Mouse (Mus musculus) spleen, postnatal 10 days (tissue): ENCODE data around the gene Snrpa.

ENCODE experiments used
- DNase-seq, 2 experiments: peaks; one replicate each; pipeline ENCODE4 v3.0.0; 2021 to 2022; ENCODE audit warnings: low spot score in 2 of 2

Snrpa gene

DNA sequence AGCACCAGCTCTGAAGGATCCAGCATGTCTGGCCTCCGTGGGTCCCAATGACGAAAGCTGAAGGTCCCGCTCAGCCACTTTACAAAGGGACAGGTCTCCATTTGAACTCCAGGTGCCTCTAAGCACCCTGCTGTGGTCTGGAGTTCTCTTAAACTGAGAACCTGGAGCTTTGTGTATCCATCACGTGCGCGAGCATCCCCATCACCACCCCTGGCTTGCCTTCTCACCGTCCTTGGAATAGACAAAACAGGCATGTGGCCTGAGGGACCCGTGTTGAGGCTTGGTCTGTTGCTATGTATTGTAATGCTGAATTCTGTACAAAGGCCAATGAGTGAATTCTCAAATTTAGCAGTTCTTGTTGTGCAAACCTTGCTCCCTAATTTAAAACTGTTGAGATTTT is 2.7 kb upstream of the Snrpa start:
- DNase-seq = no peak

DNA sequence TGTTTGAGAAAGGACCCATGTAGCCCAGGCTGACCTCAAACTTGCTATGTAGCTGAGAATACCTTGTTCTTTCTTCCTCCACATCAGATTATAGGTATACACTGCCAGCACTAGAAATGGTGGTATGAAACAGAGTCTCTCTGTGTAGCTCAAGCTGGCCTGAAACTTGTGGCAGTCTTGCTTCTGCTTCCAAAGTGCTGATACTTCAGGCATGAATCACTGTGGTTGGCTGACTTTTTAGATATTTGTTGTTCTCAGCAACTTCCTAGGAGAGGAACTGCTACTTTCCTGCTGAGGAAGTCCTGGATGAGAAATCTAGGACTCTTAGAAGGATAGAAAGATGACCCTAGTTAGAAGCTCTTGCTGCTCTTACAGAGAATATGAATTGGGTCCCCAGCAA is 2.3 kb upstream of the Snrpa start:
- DNase-seq = no peak

DNA sequence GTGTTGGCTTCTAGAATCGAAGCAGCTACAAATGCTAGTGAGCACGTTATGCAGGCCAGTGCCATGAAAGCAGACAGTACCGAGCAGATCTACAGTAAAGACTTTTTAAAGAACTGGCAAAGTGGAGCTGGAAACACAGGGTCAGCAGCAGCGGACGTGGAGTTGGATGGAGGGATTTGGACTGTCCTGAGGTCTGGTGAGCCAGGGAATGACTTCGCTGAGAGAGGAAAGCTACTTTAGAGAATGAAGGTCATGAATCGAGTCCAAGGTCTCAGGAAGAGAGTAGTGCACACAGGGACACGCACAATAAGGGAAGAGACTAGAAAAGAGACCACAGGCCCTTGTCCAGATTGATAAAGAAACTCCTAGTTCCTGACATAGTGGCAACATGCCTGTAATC is 1.6 kb upstream of the Snrpa start:
- DNase-seq = no peak

DNA sequence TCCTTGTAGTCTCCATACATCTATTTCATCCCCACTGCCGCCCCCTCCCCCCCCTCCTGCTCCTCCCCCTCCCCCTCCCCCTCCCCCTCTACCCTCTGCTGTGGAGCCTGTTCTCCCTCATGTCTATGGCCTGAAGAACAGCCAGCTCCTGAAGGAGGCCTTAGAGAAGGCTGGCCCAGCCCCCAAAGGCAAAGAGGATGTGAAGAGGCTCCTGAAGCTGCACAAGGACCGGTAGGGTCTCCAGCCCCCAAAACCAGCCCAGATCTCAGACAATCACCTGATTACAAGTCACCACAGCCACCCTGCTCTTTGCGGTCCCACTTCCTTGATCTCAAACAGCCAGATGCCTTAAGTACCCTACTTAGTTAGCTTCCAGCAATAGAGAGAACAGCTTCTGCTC is 1.1 kb upstream of the Snrpa start:
- DNase-seq = no peak

DNA sequence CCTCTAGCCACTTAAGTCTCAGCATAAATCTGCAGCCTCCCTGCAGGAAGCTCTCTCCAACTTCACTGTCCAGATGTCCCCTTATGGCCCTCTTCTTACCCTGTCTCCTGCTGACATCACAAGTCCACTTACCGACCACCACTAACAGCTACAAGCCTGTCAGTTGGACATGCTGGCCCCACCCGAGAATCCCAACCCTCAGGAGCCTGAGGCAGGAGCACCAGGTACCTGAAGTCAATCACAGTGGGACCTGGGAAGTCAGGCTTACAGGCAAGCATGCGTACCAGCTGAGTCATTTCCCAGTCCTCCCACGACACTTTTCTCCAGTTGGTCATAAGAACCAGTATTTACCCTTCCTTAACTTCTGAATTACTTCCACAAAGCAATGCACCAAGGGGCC is 2.3 kb downstream of the Snrpa start:
- no peak for DNase-seq

DNA sequence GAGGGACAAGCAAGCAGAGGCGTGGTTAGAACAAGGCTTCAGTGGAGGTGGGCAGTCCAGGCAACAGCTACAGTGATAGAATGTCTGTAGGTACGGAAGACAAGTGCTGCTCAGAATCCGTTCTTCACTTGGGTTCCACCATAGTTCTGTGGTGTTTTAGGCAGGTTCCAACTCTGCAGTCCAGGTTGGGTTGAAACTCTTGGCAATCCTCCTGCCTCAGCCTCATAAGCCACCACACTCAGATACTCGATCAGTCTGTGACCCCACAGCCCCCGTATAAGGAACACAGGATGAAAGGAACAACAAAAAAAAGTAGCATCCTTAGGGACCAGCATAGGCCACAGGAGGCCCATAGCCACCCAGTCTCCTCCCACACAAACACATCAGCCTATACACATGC is 3.6 kb downstream of the Snrpa start:
- no peak for DNase-seq

DNA sequence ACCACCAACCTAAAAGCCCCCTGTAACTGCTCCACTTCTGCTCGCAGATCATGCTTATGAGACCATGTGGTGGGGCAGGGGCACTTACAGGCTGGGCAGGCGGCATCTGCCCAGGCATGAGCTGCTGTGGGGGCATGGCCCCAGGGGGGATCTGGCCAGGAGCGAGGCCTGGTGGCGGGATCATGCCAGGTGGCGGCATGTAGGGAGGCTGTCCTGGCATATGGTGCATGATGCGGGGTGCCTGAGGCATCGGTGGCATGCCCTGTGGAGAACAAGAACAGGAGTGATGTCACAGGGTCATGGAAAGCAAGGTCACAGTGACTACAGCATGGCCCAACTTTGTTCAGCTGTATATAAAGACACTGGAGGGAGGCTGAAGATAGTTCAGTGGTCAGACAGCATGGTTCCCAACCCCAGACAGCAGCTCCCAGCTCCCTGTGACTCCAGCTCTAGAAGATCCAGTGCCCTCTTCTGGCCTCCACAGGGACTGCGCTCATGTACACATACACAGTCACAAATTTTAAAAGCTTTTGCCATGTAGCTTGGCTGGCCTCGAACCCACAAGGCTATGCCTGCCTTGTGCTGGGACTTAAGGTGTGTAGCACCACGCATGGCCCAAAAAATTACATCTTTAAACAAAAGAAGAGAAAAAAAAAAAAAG is 6.7 kb downstream of the Snrpa start:
- peak in 1 of 2 experiments; percentile 37 for DNase-seq

DNA sequence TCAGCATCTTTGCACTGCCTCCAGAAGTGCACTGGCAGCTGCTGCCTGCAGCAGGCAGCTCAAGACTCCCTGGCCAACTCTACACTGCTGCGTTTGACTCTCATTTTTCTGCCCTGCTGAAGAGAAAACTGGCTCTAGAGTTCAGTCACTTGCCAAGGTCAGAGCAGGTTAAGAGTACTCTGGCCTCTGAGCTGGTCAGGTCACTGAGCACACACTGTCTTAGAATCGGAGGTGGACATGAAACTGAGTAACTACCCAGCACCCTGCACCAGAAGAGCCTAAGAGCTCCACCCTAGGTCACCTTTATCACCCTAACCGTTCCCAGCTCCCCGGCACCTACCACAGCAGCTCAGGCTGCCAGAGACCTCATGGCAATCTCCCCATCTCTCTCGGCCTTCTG is 10.1 kb downstream of the Snrpa start:
- DNase-seq = no peak

DNA sequence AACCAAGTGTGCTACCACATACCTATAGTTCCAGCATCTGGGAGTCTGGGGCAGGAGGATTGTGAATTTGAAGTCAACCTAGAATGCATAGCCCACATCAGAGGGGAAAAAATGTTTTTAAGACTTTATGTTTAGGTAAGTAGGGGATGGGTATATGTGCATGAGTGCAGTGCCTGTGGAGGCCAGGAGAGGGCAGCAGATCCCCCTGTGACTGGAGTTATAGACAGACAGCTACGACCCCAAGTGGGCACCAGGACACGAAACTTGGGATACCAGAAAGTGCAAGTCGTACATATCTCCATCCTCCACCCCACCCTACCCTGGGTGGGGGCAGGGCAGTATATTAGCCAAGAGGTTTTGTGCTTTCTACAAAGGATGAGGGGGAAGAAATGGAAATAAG is 11.1 kb downstream of the Snrpa start:
- DNase-seq = peak in 1 of 2 experiments; percentile 66

DNA sequence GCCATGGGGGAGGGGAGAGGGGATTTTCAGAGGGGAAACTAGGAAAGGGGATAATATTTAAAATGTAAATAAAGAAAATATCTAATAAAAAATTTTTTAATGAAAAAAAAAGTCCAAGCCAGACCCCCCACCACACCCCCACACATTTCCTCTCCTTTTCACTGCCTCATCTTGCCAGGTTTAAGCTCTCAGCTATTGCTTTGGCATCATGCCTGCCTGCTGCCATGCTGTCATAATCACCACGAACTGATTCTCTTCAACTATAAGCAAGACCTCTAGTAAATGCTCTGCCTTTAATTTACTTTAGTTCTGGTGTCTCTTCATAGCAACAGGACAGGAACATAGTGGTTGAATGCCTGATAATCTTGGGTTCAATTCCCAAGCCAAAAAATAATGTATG is 13.6 kb downstream of the Snrpa start:
- DNase-seq = no peak

DNA sequence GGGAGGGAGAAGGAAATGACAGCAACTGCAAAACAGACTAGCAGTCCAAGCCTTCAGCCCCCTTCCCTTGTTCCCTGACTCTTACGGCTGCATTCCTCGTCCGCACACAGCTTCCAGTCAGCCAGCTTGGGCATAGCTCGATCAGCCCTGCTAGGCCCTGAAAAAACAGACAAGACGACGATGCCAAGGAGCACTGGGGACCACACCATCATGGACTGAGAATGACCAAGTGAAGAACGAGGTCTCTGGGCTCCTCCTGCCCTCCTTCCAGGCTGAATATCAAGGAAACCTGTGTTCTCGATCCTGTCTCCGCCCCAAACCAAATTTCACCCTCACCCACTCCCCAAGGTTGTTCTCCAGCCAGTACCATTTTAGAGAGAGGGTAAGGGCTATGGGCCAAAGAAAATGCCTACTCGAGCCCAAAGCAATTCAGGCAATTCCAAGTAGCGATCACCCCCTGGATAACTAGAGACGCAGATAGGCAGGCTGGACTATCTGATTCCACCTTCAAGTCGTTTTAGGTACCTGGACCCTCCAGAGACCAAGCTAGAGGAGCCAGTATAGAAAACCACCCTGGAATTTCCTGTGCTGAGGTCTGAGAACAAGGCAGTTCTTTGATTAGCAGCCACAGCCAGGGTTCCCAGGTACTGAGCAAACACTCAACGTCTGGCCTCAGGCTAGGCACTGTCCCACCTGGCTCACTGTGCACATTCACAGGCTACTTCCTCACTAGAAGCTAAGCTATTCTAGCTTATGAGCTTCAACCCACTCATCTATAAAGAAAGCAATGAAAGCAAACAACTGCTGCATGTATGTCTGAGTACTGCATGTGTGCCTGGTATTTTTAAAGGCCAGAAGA is 15.0 kb downstream of the Snrpa start, which contains the start of the genes Gm21983 and Mia:
TSS of gene Gm21983 (minus strand) at position 250 of the 859 bp plus-strand sequence.
TSS of gene Mia (minus strand) at position 321 of the 859 bp plus-strand sequence.
- DNase-seq = no peak

DNA sequence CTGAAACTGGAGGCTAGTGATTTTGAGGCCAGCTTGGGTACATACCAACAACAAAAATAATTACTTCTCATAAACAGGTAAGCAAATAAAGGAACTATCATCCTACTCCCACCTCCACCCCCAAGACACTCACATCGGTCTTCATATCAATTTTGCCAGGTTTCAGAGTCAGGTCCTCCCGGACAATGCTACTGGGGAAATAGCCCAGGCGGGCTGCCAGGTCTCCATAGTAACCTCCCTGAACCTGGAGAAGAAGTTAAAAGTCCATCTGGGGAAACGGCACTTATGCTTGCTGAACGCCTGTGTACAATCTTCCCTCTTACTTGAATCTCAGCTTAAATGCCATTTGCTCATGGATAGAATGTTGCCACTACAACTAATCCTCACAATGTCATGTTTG is 16.0 kb downstream of the Snrpa start:
- DNase-seq = no peak

DNA sequence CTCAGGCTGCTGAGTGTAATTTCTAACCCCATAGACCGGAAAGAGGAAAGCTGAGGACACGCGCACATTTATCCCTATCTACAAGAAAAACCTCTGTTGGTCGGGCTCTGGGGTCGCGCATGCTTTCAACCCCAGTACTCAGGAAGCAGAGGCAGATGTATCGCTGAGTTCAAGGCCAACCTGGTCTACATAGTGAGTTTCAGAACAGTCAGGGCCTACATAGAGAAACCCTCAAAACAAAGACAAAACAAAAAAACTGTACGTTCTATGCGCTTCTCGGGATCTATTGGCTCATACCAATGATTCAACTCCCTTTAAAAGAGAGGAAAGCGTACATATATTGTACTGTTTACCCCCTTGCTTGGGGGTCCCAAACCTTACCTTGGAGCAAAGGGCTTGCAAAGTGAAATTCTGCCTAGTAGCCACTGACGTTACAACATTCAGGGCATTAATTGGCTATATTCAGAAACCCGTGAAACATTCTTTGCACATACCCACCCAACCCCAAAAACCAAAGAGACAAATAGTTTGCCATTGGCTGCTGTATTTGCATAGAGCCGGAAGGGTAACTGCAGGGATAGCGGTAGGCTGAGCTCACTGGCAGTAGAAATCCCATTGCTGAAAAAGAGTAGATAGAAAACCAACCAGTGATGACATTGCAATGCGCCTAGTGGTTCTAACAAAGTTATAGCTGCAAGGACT is 16.7 kb downstream of the Snrpa start:
- DNase-seq = no peak

DNA sequence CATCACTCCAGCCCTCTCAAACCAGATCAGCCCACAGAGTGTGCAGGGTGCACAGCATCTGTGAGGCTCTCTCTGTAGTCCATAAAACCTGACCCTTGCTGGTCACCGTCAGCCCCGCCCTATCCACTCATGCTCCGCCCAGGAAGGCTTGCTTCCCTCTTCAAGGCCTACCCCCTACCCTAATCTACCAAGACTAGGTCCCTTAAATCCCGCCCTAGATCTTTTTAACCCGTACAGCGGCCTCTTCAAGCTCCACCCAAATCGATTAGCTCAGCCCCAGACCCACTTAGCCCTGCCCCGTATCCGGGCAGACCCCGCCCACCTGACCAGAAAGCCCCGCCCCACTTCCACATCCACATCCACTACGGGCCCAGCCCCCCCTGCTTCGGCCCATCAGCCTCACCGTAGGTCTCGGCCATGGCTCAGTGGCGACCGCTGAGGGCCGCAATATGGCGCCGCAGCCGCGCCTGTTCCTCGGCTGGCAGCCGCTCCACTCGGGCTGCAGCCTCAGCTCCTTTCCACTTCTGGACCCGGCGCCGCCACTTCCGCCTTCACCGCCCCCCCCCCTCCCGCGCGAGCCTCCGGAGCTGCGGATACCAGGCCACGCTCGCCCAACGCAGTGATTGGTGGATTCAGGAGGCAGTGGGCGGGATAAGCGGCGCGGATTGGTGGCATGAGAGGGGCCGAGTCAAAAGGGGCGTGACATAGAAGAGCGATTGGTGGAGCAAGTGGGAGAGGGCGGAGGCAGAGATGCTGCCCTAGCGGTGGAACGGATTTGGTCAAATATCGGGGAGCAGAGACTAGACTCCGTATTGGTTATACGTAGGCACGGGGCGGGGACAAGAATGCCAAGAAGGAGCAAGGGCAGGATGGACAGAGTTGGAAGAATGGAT is 17.5 kb downstream of the Snrpa start, which contains the start of gene Rab4b:
TSS of gene Rab4b (minus strand) at position 573 of the 893 bp plus-strand sequence.
- peak; percentile 98 to 99 for DNase-seq

DNA sequence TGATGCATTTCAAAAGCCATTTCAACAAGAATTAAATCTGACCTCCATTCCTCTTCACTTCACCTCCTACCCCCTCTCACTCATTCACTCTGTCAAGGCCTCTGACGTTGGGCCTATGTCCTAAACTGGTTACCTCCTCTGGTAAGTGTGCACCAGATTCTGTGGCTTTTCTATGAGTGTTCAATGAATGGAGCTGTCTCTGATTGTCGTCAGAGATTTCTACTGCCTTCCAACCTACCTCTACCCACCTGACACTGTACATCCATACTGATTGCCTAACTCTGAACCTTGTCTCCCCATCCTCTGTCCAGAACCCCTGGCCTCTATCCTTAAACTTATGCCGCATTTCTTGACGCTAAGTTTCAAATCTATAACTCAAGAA is 18.1 kb downstream of the Snrpa start:
- no peak for DNase-seq

DNA sequence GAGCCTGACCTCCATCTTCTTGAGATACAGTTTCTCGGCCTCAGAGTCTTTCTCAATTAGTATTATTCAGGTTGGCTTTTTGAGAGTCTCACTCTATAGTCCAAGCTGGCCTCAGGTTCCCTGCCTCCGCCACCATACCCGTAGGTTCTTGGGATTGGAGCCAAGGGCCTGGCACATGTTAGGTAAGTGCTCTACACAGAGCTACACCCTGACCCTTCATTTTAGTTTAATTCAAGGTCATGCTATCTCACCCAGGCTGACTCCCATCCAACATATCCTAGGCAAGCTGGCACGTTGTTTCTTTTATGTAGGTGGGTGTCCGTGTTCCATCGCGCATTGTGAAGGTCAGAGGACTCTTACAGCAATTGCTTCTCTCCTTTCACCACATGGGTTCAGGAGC is 21.2 kb downstream of the Snrpa start:
- DNase-seq = no peak

DNA sequence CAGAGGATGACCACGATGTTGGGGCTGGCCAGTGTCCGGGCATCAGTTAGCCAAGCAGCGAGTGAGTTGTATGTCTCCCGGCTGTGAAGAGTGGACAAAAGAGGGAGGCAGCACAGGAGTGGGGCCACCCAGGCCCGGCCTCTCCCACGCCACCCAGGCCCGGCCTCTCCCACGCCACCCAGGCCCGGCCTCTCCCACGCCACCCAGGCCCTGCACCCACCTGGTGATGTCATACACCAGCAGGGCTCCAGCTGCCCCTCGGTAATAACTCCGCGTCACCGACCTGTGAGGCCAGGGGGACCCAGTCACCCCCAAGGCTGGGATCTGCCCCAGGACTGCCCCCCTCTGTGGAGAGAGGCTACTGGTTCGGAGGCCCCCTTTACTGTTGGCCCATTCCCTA is 21.6 kb downstream of the Snrpa start:
- DNase-seq = no peak

DNA sequence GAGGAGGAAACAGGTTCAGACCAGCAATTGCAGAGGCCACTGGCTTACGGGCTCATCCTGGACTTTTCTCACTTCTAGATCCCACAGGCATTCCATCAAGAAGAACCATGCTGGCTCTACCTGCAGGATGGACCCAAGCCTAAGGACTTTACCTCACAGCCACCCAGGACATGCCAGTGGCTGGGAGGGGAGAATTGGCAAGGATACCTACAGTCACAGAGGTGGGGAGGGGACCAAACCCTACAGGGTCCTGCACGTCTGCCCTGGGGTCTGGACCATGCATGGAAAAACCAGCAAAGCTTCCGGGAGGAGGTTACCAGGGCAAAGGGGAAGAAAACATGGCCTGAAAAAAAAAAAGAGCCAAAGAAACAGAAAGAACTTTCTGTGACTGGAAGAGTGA is 25.1 kb downstream of the Snrpa start:
- no peak for DNase-seq

DNA sequence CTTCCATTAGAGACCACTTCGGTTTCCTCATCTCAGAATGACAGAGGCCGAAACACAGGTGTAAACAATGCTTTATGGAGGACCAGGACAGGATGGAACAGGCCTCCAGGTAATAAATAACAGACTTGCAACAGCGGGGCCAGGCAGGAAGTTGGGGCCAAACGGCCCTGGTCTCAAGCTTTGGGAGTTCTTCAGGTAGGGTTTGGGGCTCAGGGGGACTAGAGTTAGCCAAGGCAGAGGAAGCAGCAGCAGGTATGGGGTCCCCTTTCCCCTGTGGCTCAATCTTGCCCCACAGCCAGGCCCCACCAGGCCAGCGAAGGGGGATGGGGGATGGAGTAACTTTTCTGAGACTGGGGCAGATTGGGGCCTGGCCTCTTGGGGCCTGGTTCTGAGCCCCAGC is 27.7 kb downstream of the Snrpa start:
- DNase-seq = no peak

DNA sequence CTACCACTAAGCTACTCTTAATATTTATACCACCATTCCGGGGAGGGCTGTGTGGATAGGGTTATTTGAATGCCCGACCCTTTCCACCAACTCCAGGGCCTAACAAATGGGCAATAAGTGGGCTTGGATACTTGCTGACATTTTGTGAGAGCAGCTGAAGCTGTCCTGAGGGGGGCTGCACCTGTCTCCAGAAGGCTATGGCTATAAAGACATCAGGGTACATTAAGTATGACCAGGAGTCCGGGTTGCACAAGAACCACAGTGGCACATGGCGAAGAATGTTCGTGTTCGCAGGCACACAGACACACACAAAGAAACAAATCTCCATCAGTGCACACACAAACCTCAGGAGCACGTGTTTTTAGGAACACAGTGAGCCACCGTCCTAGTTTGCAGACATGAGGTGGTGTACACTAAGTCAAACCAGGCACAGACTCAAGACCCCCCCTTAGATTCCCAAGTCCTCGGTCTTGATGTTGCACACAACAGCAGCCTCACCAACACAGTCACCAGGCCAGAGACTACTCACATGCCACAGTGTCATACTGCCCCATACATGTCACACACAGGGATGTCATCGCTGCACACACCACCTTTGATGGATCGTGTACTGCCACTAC is 28.5 kb downstream of the Snrpa start:
- no peak for DNase-seq
